Mouse (Mus musculus): ENCODE data around the gene Arhgap28. TPM values are rescaled to one million over a fixed set of nuclear protein-coding genes. Genes with fewer than 3 reads are reported as not detected.

Gene Arhgap28
- polyA plus RNA-seq, 1 experiment from 2014 or later, result 16.5 TPM

DNA sequence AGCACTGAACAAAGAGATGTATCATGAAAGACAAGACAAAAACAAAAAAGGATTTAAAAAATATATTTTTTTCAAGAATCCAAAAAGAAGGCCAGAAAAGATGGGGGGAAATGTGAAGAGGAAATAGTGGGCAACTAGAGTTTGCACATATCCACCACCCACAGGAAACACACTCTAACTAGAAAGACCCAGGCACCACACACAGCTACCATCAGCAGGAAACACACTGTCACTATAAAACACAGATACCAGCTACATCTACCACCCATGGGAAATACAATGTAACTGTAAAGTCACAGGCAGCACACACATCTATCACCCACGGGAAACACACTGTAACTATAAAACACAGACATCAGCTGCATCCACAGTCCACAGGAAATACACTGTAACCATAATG lies 46.3 kb downstream of the Arhgap28 start:
- Histone ChIP-seq H3K27ac (ENCODE audit: low read depth, low read length) (no peak overlapping the region), H3K27me3 (replicated peaks; ENCODE audit: control insufficient read depth, insufficient read depth, low read length) (no peaks in the 10 kb centered on the region), H3K9me3 (ENCODE audit: control insufficient read depth, low read length) (no peaks in the 10 kb centered on the region), H3K4me1 (replicated peaks; ENCODE audit: control insufficient read depth, insufficient read depth, low read length) (peaks cover 9% of the 10 kb centered on the region), H3K9ac (ENCODE audit: low read depth, low read length) (no peak overlapping the region), H3K4me3 (ENCODE audit: low read depth, low read length) (no peak overlapping the region), H3K36me3 (ENCODE audit: control insufficient read depth, insufficient read depth, low read length) (no peaks in the 10 kb centered on the region), H3K4me2 (no peak overlapping the region)
- 39% methylated on average over 1 of the region's 1 CpGs for WGBS
- DNase-seq (ENCODE audit: low spot score) (no peak), ATAC-seq (replicated peaks; ENCODE audit: low FRiP score) (0 out of 2 replicates have a peak, but pooled peaks have one; percentile 31)

DNA sequence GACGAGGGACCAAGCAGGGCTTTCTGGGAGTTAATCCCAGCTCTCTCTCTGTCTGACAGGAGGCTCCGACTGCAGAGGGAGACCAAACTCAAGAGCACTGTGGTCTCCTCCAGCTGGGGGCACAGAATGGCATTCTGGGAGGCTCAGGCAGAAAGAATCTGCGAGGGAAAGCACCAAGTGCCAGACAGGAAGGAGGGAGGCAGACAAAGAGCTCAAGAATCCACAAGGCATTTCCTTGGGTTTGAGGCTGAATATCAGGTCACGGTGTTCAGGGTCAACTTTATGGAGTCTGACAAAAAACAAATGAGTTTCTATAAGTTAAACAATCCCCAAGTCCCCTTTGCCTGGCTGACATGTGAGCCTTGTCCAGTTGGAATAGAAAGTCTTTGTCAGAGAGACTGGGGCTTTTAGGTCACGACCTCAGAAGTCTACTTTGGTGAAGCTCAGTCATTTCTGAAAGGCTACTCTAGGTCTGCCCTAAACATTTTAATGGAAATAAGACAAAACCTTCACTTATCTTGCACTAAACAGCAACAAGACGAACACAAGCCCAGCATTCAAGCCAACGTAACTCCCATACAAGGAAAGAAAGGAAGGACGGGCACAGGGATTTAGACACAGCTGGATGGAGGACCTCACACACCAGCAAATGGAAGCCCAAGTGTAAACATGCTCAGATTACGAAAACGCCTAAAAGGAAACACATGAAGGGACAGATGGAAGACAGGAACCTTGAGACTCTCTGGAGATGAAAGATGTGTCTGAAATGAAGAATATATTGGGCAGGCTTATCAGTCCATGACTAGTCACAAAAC lies 47.8 kb downstream of the Arhgap28 start:
- H3K27ac ChIP-seq (ENCODE audit: low read depth, low read length), result no peak overlapping the region
- H3K4me3 ChIP-seq (ENCODE audit: low read depth, low read length), result no peak overlapping the region
- WGBS, result 49% methylated on average over 10 of the region's 10 CpGs
- no peak overlapping the region for H3K9ac ChIP-seq (ENCODE audit: low read depth, low read length)
- no peaks in the 10 kb centered on the region for H3K36me3 ChIP-seq (ENCODE audit: control insufficient read depth, insufficient read depth, low read length)
- peaks cover 9% of the 10 kb centered on the region for H3K4me1 ChIP-seq (replicated peaks; ENCODE audit: control insufficient read depth, insufficient read depth, low read length)
- no peaks in the 10 kb centered on the region for H3K27me3 ChIP-seq (replicated peaks; ENCODE audit: control insufficient read depth, insufficient read depth, low read length)
- DNase-seq (ENCODE audit: low spot score) (no peak), ATAC-seq (replicated peaks; ENCODE audit: low FRiP score) (no peak)
- no peaks in the 10 kb centered on the region for H3K9me3 ChIP-seq (ENCODE audit: control insufficient read depth, low read length)
- no peak overlapping the region; the same call in 1 of the 2 replicates for H3K4me2 ChIP-seq

DNA sequence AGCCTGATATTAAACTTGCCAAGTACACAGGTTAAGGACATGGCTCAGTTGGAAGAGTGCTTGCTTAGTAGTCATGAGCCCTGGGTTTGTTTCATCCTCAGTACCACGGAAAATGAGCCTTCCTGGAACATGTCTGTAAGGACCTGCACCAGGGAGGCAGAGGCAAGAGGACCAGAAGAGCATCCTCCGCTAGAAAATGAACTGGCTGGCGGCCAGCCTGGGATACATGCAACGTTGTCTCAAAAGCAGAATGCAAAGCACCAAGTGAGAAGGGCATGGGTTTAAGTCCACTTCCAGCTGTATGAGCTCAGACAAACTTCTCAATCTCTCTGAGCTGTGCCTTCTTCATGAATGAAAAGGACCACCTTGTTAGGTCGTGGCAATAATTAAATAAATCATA lies 49.0 kb downstream of the Arhgap28 start:
- Histone ChIP-seq H3K4me3 (ENCODE audit: low read depth, low read length) (no peak overlapping the region), H3K9ac (ENCODE audit: low read depth, low read length) (no peak overlapping the region), H3K27me3 (replicated peaks; ENCODE audit: control insufficient read depth, insufficient read depth, low read length) (no peaks in the 10 kb centered on the region), H3K4me1 (replicated peaks; ENCODE audit: control insufficient read depth, insufficient read depth, low read length) (peaks cover 9% of the 10 kb centered on the region), H3K27ac (ENCODE audit: low read depth, low read length) (no peak overlapping the region), H3K4me2 (no peak overlapping the region), H3K36me3 (ENCODE audit: control insufficient read depth, insufficient read depth, low read length) (no peaks in the 10 kb centered on the region), H3K9me3 (ENCODE audit: control insufficient read depth, low read length) (no peaks in the 10 kb centered on the region)
- ATAC-seq (replicated peaks; ENCODE audit: low FRiP score), result no peak
- no peak for DNase-seq (ENCODE audit: low spot score)
- 77% methylated on average over 5 of the region's 5 CpGs for WGBS

DNA sequence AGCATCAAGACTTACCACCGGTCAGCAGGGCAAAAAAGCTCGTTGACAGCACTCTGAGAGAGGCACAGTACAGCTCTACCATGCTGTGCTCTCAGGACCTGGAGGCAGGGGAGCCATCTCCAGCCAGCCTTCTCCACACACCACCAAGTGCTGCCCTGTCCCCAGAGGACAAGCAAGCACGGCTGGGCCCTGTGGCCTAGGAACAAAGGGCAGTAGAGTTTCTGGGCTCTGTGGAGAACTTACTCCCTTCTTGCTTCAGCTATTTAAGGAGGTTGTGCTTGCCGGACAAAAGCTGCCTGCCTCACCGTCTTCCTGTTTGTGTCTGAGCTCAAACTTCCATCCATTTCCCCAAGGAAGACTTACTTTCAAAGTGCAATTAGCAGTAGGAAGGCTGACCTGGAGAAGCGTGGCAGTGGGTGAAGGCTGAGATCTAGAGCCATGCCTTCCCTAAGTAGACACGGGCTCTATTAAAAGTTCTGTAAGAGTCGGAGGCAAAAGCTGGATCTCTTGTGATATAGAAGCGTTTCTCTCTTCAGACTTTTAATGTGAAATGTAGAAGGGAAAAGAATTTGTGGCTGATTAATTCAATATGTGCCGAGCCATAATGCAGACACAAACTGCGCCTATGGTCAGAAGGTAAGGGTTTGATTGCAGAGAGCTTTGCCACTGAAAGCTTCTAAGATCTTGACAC lies 53.3 kb downstream of the Arhgap28 start:
- H3K27ac ChIP-seq (ENCODE audit: low read depth, low read length), result peak overlapping the region; percentile 35
- no peak overlapping the region for H3K4me3 ChIP-seq (ENCODE audit: low read depth, low read length)
- H3K4me1 ChIP-seq (replicated peaks; ENCODE audit: control insufficient read depth, insufficient read depth, low read length), result peaks cover 7% of the 10 kb centered on the region; the same call in 1 of the 2 replicates
- H3K27me3 ChIP-seq (replicated peaks; ENCODE audit: control insufficient read depth, insufficient read depth, low read length), result no peaks in the 10 kb centered on the region
- no peak for DNase-seq (ENCODE audit: low spot score)
- no peaks in the 10 kb centered on the region for H3K9me3 ChIP-seq (ENCODE audit: control insufficient read depth, low read length)
- ATAC-seq (replicated peaks; ENCODE audit: low FRiP score), result no peak
- 52% methylated on average over 11 of the region's 11 CpGs for WGBS
- H3K4me2 ChIP-seq, result peak overlapping the region; percentile 35
- H3K36me3 ChIP-seq (ENCODE audit: control insufficient read depth, insufficient read depth, low read length), result no peaks in the 10 kb centered on the region
- H3K9ac ChIP-seq (ENCODE audit: low read depth, low read length), result peak overlapping the region; percentile 23; the same call in 1 of the 2 replicates

DNA sequence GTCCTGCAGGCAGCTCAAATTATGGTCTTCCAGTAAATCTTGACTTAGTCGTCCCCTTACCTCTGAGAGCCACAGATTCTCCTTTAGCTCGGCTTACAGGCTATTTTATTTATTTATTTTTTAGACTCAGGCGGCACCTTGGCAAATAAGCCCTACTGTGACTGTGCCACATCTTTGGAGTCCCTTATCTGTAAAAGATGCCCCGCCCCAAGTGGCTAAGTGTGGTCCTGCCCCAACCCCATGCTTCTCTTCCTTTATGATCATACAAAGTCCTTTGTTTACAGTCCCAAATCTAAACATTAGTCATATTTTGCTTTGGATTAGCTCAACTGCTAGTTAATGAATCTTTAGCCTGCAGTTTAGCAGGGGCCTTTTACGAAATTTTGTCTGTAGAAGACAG lies 55.3 kb downstream of the Arhgap28 start:
- H3K4me3 ChIP-seq (ENCODE audit: low read depth, low read length), result no peak overlapping the region
- 59% methylated on average over 5 of the region's 5 CpGs for WGBS
- H3K27me3 ChIP-seq (replicated peaks; ENCODE audit: control insufficient read depth, insufficient read depth, low read length), result no peaks in the 10 kb centered on the region
- H3K36me3 ChIP-seq (ENCODE audit: control insufficient read depth, insufficient read depth, low read length), result no peaks in the 10 kb centered on the region
- no peaks in the 10 kb centered on the region for H3K9me3 ChIP-seq (ENCODE audit: control insufficient read depth, low read length)
- H3K27ac ChIP-seq (ENCODE audit: low read depth, low read length), result no peak overlapping the region
- no peak overlapping the region for H3K9ac ChIP-seq (ENCODE audit: low read depth, low read length)
- DNase-seq (ENCODE audit: low spot score), result no peak
- H3K4me2 ChIP-seq, result no peak overlapping the region
- peaks cover under 1% of the 10 kb centered on the region; the same call in 1 of the 2 replicates for H3K4me1 ChIP-seq (replicated peaks; ENCODE audit: control insufficient read depth, insufficient read depth, low read length)
- no peak for ATAC-seq (replicated peaks; ENCODE audit: low FRiP score)

DNA sequence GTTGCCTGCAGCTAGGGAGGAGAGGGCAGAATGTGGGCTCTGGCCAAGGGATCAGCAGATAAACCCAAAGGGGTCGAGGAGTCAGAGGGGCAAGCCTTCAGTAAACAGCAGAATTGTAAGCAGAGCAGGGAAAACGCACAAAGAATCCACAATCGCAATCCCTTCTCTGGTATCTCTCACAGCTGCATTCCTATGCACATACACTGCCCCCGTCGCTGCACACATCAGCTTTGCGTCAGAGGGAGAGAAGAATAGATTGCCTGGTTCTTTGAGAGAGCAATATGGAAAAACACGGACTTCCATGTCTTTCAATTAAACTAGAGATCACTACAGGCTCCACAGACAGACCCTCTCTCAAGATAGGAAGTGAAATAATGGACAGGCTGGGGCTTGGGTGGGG lies 58.5 kb downstream of the Arhgap28 start:
- H3K9me3 ChIP-seq (ENCODE audit: control insufficient read depth, low read length), result no peaks in the 10 kb centered on the region
- no peaks in the 10 kb centered on the region for H3K4me1 ChIP-seq (replicated peaks; ENCODE audit: control insufficient read depth, insufficient read depth, low read length)
- no peak for ATAC-seq (replicated peaks; ENCODE audit: low FRiP score)
- H3K4me2 ChIP-seq, result no peak overlapping the region
- WGBS, result 59% methylated on average over 7 of the region's 7 CpGs
- no peaks in the 10 kb centered on the region for H3K36me3 ChIP-seq (ENCODE audit: control insufficient read depth, insufficient read depth, low read length)
- no peaks in the 10 kb centered on the region for H3K27me3 ChIP-seq (replicated peaks; ENCODE audit: control insufficient read depth, insufficient read depth, low read length)
- H3K27ac ChIP-seq (ENCODE audit: low read depth, low read length), result no peak overlapping the region; the same call in 1 of the 2 replicates
- no peak overlapping the region for H3K9ac ChIP-seq (ENCODE audit: low read depth, low read length)
- no peak for DNase-seq (ENCODE audit: low spot score)
- no peak overlapping the region for H3K4me3 ChIP-seq (ENCODE audit: low read depth, low read length)

DNA sequence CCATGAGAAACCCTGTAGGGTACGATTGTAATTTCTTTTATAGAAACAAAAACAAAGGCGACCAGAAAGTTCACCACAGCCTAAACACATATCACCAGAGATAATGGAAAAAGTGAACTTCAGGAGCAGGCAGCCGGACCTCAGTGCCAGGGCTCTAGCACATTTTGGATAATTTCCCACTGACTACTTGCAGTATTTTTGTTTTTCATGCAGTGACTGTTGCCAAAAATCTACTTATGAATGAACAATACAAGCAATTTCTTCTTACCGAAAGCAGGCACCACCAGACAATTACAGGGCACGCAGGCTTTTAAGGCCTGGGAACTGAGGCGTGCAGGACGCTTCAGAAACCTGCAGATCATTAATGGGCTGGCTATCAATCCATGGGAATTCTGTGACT lies 59.7 kb downstream of the Arhgap28 start:
- no peak for DNase-seq (ENCODE audit: low spot score)
- Histone ChIP-seq H3K4me3 (ENCODE audit: low read depth, low read length) (no peak overlapping the region), H3K4me2 (no peak overlapping the region), H3K36me3 (ENCODE audit: control insufficient read depth, insufficient read depth, low read length) (no peaks in the 10 kb centered on the region), H3K4me1 (replicated peaks; ENCODE audit: control insufficient read depth, insufficient read depth, low read length) (no peaks in the 10 kb centered on the region), H3K9ac (ENCODE audit: low read depth, low read length) (no peak overlapping the region), H3K27ac (ENCODE audit: low read depth, low read length) (no peak overlapping the region), H3K9me3 (ENCODE audit: control insufficient read depth, low read length) (no peaks in the 10 kb centered on the region), H3K27me3 (replicated peaks; ENCODE audit: control insufficient read depth, insufficient read depth, low read length) (no peaks in the 10 kb centered on the region)
- WGBS, result 92% methylated on average over 7 of the region's 7 CpGs
- no peak for ATAC-seq (replicated peaks; ENCODE audit: low FRiP score)

DNA sequence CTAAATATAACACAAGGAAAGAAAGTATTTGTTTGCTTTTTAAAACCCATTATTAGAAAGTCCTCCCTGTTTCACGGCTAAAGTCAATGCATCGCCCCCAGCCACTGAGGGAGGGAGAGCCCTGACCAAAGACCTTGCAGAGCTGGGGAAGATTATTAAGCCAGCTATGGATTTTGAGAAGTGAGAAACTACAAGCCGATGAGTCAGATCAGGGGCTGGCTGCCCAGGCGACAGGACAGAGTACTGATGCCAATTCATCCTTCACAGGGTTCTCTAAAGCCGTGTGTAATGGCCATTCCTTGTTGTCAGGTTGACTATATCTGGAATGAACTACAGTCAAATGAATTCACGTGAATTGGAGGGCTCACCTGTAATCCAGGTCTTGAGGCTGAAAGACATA lies 62.9 kb downstream of the Arhgap28 start:
- 81% methylated on average over 6 of the region's 6 CpGs for WGBS
- ATAC-seq (replicated peaks; ENCODE audit: low FRiP score), result no peak
- no peaks in the 10 kb centered on the region for H3K9me3 ChIP-seq (ENCODE audit: control insufficient read depth, low read length)

More for the DNA sequence above, 62.9 kb downstream of the Arhgap28 start:
- DNase-seq (ENCODE audit: low spot score), result no peak
- no peak overlapping the region for H3K4me3 ChIP-seq (ENCODE audit: low read depth, low read length)
- H3K27ac ChIP-seq (ENCODE audit: low read depth, low read length), result no peak overlapping the region
- H3K36me3 ChIP-seq (ENCODE audit: control insufficient read depth, insufficient read depth, low read length), result no peaks in the 10 kb centered on the region
- no peak overlapping the region for H3K4me2 ChIP-seq
- H3K27me3 ChIP-seq (replicated peaks; ENCODE audit: control insufficient read depth, insufficient read depth, low read length), result no peaks in the 10 kb centered on the region
- H3K4me1 ChIP-seq (replicated peaks; ENCODE audit: control insufficient read depth, insufficient read depth, low read length), result no peaks in the 10 kb centered on the region
- H3K9ac ChIP-seq (ENCODE audit: low read depth, low read length), result no peak overlapping the region

All from liver, embryonic 11.5 days (tissue).